Mouse (Mus musculus) 3134 (cell line): Measurements from ENCODE around the gene Tnfsf8.

ENCODE experiments used
- DNase-seq: peaks from one replicate; pipeline ENCODE4 v3.0.0-alpha.2; 2011; ENCODE audit warnings: low spot score; ENCODE audit not compliant: insufficient read length; ENCODE audit errors: extremely low read depth

Tnfsf8 gene

DNA sequence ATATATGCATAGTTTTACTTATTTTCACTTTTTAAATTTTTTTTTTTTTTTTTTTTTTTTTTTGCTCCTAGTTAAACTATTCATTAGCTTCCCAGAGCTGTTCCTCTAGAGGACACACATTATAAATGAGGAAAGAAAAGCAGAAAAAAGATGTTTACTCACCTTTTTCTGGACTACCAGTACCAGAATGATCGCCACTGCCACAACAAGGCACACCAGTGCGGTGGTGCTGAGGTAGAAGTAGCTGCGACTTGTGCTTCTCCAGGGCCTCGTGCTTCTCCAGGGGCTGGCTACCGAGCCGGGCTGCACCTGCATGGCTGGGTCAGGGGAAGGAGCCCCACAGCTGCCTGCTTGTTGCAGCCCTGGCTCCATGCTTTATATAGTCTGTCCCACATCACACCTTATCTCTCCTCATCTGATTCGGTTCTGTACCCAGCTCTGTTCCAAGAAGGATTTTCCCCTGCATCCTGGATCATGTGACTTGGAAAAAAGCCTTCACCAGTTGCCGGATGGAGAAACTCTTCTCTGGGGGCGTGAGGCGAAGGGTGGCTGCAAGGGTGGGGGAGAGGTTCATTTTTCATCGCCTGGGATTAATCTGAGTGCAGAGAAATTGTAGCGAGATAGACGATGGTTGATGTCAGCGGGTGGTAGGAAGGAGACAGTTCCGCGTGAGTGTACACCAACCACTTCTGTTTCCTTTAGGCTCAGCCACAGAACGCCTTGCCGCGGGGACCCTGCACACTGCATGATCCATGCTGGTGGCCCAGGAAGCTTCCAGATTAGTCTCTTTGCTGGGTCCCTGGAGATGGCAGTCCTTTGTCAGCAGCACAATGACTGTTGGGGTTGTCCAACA lies at the start of gene Tnfsf8:
Tnfsf8 (minus strand) TSS at position 660 of the 853 bp plus-strand sequence.
- DNase-seq: no peak

DNA sequence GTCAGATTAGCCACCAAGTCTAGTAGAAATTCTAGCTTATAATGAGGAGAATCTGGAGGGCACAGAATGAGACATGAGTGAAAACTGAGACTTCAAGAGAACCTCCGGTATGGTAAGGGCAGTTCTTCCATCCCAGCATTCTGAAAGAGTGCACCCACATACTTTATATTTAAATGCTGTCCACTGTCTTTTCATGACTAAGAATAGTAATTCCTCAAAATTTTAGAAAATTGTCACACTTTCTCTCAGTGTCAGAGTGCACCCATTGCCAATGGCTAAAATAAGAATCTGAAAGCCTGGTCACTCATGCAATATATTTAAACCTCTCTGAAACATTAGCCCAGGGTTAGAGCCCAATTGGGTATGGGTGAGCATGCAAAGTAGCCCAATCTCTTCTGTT lies 47.4 kb upstream of the Tnfsf8 start:
- no peak for DNase-seq

DNA sequence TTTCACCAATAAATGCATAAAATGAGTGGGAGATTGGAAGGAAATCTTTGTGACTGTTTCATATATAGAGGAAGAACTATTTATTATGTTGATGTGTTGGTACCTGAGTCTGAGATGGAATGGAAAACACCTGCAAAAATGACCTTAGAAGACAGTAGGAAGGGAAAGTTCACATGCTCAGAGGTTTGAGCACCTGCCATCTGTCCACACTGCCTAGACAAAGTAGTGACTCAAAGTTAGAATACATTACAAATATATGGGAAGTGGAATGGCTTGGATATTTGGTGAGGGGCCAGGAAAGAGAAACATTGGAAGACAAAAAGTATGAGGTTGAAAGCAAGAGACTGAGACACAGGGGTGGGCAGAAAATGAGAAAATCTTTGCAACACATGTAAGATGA lies 46.3 kb upstream of the Tnfsf8 start:
- no peak for DNase-seq

DNA sequence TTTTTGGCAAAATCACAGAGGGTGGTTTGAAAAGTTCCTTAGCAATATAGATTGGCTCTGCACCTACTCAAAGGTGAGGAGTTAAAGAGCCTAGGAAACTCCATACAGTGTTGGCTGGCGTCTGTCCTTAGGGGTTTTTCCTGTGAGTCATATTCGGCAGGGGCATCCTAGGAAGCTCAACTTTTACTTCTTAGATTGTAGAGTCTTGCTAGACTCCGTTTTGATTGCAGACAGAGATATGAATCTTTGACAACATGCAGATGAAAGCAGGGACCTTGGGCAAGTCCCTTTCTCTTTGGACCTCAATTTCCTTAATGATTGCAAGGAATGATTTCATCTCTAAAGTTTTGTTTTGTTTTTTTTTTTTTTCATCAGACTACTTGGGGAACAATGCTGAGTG lies 44.9 kb upstream of the Tnfsf8 start:
- no peak for DNase-seq

DNA sequence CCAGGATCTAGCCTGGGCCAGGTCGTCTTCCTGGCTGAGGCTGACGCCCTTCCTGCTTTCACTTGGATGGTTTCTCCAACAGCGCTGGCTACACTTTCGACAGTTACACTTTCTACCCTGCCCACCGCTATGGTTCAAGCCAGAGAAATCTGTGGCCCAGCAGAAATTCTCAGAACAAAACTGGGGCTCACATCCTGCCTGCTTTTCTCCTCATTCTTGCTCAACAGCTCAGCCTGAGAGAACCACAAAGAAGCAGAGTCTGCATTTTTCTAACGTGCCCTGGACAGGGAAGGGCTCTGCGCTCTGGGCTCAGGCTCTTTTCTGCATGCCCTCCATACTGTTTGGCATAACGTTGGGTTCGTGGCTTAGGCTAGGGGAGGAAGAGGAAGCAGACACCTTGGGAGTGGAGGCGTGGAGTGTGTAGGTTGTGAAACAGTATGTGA lies 38.0 kb upstream of the Tnfsf8 start:
- DNase-seq: no peak

DNA sequence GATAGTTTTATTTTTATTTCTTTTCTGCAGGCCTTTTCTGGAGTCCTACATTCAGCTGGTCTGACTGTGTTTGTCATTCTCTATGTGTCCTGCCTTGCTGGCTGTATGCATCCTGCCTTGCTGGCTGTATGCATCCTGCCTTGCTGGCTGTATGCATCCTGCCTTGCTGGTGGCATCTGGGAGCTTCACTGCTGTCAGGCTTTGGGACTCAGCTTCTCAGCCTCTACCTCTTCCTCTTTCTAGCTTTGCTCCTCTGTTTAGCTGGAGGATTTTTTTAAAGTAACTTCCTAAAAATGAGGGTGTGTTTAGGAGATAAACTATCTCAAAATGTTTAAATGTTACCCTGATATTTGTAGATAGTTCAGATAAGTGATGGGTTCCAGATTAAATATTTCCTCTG lies 36.0 kb upstream of the Tnfsf8 start:
- DNase-seq: no peak

DNA sequence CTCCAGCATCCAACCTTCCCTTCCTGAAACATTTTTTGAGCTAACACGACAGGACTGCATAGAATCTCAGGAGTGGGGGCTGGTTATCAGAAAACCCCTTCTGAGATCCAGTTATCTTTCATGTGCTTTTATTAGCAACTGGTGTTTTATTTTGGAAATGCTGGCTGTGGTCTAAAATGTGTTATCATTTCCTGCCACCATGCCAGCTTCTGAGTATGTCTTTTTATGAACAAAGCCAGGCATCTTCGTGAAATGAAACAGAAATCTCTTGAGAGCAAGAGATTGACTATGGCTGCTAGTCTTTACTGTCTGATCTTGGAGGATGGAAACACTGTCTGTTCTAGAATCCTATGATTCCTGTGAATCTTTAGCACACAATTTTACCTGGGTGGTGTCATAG lies 25.0 kb upstream of the Tnfsf8 start:
- no peak for DNase-seq

DNA sequence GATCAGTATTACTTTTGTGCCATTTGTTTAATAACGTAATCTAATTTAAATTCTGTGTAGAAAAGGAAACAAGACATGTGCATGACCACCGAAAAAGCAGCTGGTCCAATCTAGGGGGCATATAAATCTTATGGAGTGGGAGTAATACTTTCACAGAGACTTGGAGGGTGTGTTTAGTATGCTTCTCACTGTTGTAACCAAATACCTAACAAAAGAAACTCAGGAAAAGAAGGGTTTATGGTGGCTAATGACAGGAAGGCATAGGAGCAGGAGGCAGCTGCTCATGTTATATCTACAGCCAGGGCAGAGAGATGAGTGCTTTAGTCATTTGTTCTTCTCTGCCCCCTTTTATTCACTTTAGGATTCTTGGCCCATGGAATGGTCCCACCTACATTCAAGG lies 15.6 kb upstream of the Tnfsf8 start:
- DNase-seq: no peak

DNA sequence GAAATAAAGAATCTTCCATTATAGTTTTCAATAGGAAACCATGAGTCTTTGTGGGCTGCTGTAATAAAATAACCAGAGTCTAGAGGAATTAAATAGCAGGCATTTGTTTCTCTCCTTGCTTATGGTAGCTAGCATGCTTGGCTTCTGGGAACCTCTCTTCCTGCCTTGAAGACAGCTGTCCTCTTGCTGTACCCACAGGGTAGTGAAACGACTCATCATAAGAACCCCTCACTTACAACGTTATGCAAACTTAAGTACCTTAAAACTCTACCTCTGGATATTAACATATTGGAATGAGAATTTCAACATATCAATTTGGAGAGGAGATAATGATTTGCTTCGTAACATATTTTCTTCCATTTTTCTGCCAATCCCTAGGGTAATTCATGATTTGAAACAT lies 14.3 kb upstream of the Tnfsf8 start:
- DNase-seq: no peak

DNA sequence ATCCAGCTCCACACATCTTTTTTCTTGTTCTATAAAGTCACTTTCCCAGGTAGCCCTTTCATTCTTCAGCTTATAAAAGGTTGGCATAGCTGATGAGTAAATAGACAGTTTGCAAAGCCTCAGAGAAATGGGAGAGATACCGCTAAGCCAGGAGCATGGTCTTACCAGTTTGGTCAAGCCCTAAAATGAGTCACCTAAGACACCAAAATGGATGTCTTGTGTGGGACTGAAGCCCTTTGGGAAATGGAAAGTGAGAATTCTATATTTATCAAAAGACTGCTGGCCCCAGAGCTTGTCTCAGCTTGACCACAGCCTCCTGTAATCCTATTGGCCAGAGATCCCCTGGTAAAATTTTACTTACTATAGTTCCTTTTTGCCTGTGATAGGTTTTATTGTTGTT lies 9.5 kb upstream of the Tnfsf8 start:
- no peak for DNase-seq

DNA sequence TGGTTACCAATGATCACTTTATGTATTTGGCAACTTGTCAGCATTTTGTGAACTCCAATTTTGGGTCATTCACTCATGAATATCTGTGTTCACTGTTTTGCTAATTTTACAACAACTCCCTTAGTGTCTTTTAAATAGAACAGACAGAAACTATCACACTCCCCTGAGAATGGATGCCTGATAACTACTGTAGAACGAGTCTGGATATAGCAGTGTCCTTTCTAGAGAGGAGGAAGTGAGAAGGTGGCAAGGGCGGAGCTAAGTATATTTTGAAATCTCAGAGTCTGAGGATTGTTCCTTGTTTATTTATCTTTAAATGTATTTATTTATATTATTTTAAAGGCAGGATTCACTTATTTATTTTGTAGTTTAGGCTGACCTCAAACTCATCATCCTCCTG lies 7.6 kb upstream of the Tnfsf8 start:
- DNase-seq: no peak

DNA sequence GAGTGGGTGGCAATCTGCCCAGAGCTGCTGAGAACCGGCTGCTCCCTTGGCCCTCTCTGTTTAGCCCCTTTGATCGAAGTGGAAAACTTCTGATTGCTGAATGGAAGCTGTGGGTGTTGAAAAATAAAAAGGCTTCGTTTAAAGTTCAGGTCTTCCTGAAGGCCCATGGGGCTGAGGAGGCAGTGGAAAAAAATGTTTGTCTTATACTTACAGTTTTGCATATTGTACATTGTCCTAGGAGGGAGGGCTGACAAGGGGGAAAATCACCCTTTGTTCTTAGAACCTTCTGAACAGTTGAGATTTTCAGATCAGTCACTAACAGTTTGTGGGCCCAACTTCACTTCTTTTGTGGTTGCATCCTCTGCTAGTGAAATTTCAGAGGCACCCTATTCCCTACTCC lies 1.8 kb upstream of the Tnfsf8 start:
- DNase-seq: no peak

DNA sequence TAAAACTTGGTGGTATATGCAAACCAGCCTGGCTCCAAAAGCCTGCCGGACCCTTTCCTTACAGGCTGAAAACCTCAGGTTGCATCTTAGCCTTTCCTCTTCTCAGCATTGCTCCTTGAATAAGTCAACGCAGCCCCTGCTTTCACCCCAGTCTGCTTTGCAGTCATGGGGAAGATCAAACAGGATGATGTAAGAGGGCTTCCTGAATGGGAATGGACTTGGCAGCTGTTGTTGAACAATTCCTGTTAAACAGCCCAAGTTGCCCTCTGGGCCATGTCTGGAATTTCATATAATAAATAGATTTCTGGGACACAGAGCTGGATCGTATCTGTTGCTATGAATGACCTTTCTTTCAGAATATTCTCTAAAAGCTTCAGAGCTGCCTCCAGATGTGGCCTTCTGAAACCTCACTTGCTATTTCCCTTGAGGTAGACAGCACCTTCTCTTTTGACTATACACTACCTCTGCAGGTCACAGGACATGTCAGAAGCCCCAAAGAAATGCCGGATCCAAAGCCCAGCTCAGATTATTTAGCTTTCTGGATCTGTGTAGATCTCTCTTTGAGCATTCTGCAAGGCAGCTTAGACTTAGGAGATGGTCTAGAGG lies 1.0 kb upstream of the Tnfsf8 start:
- no peak for DNase-seq

DNA sequence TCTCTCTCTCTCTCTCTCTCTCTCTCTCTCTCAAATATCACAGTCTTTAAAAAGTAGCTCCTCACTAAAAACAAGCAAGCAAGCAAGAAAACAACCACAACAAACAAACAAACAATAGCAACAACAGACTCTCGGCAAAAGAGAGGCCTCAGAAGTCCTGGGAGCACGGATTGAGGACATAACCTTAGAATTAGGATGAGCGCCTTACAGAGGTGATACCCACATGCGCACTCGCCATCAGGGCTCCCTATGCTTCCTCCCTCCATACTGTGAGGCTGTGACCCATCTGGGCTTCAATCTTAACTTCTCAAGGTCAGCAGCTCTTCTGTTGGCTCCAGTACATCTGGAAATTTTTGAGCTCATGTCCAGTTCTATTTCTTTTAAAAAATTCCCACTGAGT lies 911 bp downstream of the Tnfsf8 start:
- no peak for DNase-seq

DNA sequence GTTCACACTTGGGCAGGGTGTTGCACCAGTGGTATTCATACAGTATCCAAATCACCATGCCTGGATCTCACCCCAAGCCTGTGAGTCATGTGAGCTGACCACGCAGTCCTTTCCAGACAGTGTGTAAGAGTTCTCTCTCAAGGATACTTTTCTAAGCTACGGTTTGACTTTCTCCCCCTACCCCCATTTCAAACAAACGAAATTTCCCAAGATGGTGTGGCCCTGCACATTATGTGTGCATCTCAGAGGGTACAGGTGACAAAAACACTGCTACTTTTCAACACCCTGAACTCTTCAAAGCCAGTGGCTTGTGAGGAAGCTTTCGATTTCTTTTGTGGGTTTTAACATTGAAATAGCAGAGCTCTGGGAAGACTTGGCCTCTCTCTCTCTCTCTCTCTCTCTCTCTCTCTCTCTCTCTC lies 1.4 kb downstream of the Tnfsf8 start:
- peak; percentile 21 for DNase-seq

DNA sequence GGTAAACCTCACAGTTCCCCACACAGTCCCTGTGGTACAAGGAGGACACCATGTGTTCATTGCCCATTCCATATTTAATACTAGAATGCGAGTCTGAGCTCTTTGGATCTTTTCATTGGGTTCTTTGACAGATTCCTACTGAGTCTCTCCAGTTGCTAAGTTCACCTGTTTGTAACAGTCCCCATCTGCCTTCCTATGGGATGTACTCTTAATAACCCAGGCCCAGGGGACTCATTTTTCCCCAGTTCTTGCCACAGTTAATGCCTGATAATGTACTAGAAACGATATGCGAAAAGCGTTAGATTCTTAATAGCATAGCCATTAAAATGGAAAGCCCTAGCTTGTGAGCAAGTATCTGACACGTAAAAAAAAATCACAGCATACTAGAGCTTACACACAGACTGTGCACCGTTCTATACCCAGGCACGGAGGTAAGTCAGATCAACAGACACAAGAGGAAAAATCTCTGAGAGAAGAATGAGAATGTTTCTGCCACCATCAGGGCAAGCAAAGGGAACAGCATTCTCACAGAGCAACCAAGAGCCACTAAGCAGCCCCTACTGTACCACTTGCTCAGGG lies 2.4 kb downstream of the Tnfsf8 start:
- DNase-seq: no peak

DNA sequence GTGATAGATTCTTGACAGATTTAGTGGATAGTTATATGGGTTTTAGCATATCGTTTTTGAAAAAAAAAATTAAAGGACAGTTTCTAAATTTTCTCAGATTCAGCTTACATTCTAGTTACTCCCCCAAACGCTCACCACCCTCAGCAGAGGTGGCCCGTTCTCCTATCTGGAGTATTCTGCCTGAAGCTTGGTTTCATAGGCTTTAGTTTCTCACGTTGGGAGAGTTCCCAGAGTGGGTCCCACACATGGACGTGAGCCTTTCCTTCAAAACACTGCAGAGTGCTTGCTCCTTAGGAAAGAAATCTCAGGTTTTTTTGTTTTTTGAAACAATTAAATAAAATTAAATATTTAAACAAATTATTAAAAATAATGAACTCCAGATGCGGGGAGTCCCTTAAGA lies 4.4 kb downstream of the Tnfsf8 start:
- DNase-seq: no peak

DNA sequence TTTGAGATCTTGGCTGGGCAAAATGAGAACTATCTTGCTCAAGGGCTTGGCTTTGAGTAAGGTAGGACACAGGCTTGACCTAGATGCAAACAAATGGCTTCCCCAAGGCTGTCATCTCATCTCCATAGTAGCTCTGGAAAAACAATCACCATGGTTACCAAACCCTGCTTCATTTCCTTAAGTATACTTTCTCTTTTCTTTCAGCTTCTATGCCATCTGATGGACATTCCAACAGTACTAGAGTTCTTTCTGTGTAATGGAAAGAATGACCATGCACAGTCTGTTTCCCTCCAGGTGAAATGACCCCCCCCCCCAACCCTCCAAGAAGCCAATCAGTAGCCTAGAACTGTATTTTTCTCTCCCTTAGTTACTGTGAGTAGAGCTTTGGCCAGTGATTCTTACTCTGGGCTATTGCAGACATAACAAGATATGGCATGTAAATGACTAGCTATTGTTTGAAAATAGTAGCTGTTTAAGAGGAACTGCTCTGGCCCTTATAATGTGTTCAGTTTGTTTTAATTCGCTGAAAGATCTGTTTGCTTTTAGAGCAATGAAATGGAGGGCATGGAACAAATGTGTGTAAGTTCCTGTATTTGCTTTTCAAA lies 7.3 kb downstream of the Tnfsf8 start:
- no peak for DNase-seq

DNA sequence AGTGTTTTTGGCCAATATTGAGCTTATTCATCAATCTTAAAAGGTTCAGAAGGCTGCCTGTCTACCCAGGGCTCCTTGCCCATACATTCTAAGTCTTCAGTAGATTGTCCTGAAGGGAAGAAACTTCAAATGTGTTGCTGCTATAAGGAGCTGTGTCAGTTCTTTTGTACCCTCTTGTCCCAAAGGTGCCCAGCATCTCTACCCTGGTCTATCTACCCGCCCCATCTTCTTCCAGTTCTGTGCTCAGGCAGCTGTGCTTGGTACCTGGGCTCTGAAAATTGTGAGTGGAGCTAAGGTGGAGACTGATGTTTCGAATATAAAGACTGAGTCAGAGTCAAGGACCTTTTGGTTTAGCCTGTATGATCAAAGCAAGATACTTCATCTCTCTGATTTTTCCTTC lies 11.1 kb downstream of the Tnfsf8 start:
- no peak for DNase-seq

DNA sequence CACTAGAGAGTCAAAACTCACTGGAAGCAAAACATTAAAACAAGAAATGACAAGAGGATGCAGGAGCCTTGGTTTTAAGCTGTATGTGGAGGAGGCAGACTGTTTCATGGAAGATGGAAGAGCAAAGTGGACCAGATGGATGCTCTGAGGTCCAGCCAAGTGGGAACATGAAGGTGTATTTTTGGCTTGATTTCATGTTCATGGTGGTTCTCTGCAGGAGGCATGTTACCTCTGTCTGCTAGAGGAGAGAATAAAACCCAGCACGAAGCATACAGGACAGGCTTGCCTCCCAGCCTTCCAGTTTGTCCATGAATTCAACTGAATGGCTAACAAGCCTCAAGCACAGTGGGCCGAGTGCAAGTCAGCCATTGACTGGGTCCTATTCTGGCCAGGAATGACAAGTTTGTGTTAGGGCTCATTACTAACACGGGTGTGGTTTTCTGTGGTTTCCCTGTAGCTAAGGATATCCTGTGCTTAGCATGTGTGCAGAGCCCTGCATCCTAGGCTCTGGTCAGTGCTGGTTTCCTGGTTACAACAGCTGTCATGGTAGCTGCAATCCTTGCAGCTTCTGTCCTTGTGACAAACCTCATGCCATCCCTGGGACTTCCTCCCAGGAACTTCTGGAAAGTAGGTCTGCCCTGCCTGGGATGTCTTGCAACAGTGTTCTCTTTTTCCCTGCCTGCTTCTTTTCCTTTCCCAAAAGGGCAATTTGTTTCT lies 14.1 kb downstream of the Tnfsf8 start:
- no peak for DNase-seq

DNA sequence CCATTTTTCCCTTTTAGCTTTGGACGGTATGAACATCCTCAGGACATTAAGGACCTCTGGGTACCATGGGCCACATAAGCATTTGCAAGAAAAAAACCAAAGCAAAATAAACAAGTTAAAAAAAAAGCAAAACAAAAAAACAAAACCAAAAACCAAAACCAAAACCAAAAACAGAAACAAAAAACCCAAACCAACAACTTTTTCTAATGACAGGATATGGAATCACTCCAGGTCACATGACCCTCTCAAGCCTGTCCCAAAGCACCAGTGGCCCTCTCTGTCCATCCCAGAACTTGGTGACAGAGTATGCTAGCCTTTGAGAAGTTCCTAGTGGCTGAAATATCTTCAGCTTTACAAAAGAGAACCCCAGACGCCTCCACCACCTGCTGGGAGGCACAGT lies 15.4 kb downstream of the Tnfsf8 start:
- DNase-seq: no peak
